Mouse (Mus musculus) retina, adult 2 months (tissue): ENCODE measurements around the gene Dgat2.

Source experiments
- DNase-seq: peaks from one replicate; pipeline ENCODE4 v3.0.0-alpha.2; 2012; ENCODE audit warnings: low read depth, low spot score

Dgat2 gene

GRCm38 (mm10) chr7:99162462-99162861 lies 20.1 kb downstream of the Dgat2 start:
- no peak for DNase-seq

- no peak for DNase-seq
Observed at GRCm38 (mm10) chr7:99161961-99162360, 20.6 kb downstream of the Dgat2 start.

GRCm38 (mm10) chr7:99161529-99161928 lies 21.0 kb downstream of the Dgat2 start:
- no peak for DNase-seq

GRCm38 (mm10) chr7:99160995-99161394 lies 21.5 kb downstream of the Dgat2 start:
- no peak for DNase-seq

- DNase-seq, result no peak
Observed at GRCm38 (mm10) chr7:99159446-99159845, 23.1 kb downstream of the Dgat2 start.

- no peak for DNase-seq
Observed at GRCm38 (mm10) chr7:99158904-99159303, 23.6 kb downstream of the Dgat2 start.

- DNase-seq, result no peak
Observed at GRCm38 (mm10) chr7:99158011-99158410, 24.5 kb downstream of the Dgat2 start.

- no peak for DNase-seq
Observed at GRCm38 (mm10) chr7:99156737-99157136, 25.8 kb downstream of the Dgat2 start.

GRCm38 (mm10) chr7:99155311-99156289 lies 26.9 kb downstream of the Dgat2 start:
- no peak for DNase-seq

- DNase-seq, result no peak
Observed at GRCm38 (mm10) chr7:99154648-99155151, 27.8 kb downstream of the Dgat2 start.

GRCm38 (mm10) chr7:99153686-99154202 lies 28.8 kb downstream of the Dgat2 start:
- DNase-seq, result no peak

- DNase-seq, result no peak
Observed at GRCm38 (mm10) chr7:99152756-99153155, 29.8 kb downstream of the Dgat2 start.

- DNase-seq, result peak; percentile 93
Observed at GRCm38 (mm10) chr7:99151342-99151741, 31.2 kb downstream of the Dgat2 start.

GRCm38 (mm10) chr7:99149017-99149416 lies 33.5 kb downstream of the Dgat2 start:
- no peak for DNase-seq

GRCm38 (mm10) chr7:99147494-99147893 lies 35.0 kb downstream of the Dgat2 start:
- no peak for DNase-seq

GRCm38 (mm10) chr7:99146906-99147305 lies 35.6 kb downstream of the Dgat2 start:
- no peak for DNase-seq

GRCm38 (mm10) chr7:99146011-99146410 lies 36.5 kb downstream of the Dgat2 start:
- DNase-seq, result no peak

- DNase-seq, result no peak
Observed at GRCm38 (mm10) chr7:99144616-99145015, 37.9 kb downstream of the Dgat2 start.

GRCm38 (mm10) chr7:99143244-99143643 lies 39.3 kb downstream of the Dgat2 start:
- no peak for DNase-seq

- DNase-seq, result no peak
Observed at GRCm38 (mm10) chr7:99141919-99142606, 40.5 kb downstream of the Dgat2 start.

GRCm38 (mm10) chr7:99140984-99141918 lies 41.3 kb downstream of the Dgat2 start, which contains the start of gene Uvrag:
Uvrag (minus strand) TSS chr7:99141141.
- DNase-seq, result peak; percentile 98
